Mouse (Mus musculus) retina, adult 2 months (tissue): Measurements from ENCODE around the gene Pkd2l1.

Source experiments
- DNase-seq: peaks from one replicate; pipeline ENCODE4 v3.0.0-alpha.2; 2012; ENCODE audit warnings: low read depth, low spot score

The Pkd2l1 gene

GRCm38 (mm10) chr19:44106831-44107660 is 85.2 kb downstream of the Pkd2l1 start, which contains the start of gene Chuk:
Chuk (minus strand) TSS chr19:44107480.
- peak; percentile 93 for DNase-seq

- no peak for DNase-seq
Observed at GRCm38 (mm10) chr19:44104393-44104792, 87.8 kb downstream of the Pkd2l1 start.

- DNase-seq = no peak
Observed at GRCm38 (mm10) chr19:44103001-44103400, 89.2 kb downstream of the Pkd2l1 start.

- no peak for DNase-seq
Observed at GRCm38 (mm10) chr19:44100840-44101239, 91.4 kb downstream of the Pkd2l1 start.
